Mouse (Mus musculus) mammary gland, adult 2 months (tissue): Measurements from ENCODE around the gene Tgfb2. TPM values are rescaled to one million over a fixed set of nuclear protein-coding genes. Genes with fewer than 3 reads are reported as not detected.

Experiments used
- polyA plus RNA-seq: library from polyadenylated mRNA; depleted of rRNA; stranded (reverse); fragments of >200 nt; gene quantifications from 2 replicates; pipeline ENCODE4 v1.2.3, GENCODE M21; 2012; ENCODE audit warnings: low replicate concordance; rRNA removed

Gene Tgfb2
- 1.1 and 1.4 TPM in 2 replicates for polyA plus RNA-seq

GRCm38 (mm10) chr1:186705915-186706248, at the start of gene Tgfb2:
Gene Tgfb2, minus strand, starts transcription at chr1:186705989.

GRCm38 (mm10) chr1:186748724-186749653, 43.2 kb upstream of the Tgfb2 start, which contains the start of gene Rrp15:
Gene Rrp15, minus strand, starts transcription at chr1:186749358.

Other genes starting within 250 kb of the Tgfb2 start
- gene Rrp15, start 43.4 kb upstream of the Tgfb2 start, polyA plus RNA-seq, result 2.3 and 3.0 TPM in 2 replicates